ENCODE assay signal across 10 mouse cellular contexts in the genomic region with DNA sequence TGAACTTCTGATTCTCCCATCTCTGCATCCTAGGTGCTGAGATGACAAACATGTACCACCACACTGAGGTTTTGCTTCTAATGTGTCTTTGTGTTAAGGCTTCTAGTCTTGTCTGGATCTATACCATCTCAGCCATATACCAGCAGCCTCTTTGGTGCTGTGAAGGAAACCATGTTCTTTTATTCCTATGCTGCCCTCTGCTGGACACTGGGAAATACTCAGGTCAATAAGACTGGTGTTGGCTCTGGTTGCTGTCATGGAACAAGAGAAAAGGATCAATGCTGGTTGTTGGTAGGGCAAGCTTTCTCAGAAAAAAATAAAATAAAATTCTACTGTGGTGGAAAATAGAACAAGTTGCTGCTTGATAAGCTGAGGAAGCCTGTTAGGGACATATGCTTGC. TPM values are rescaled to one million over a fixed set of nuclear protein-coding genes. Genes with fewer than 3 reads are reported as not detected.
DNase-seq lines count a peak whose midpoint lies in the region; ATAC-seq and TF ChIP-seq lines count a peak whose summit lies in the region.
"Had no signal": no experiment of that assay in that cellular context is flagged by ENCODE, and none has a peak within 500 bp of the region (broad histone marks: within the 10 kb centered on the region; RNA-seq: fewer than 3 reads in every experiment).

No protein-coding gene starts in this region.

- no peak overlapping the region for H3K27ac ChIP-seq in midbrain, postnatal 0 days (ENCODE audit: low read depth, low read length)
- no peak overlapping the region for H3K27ac ChIP-seq in midbrain, embryonic 16.5 days (ENCODE audit: low read length)
- H3K27ac ChIP-seq in embryonic facial prominence, embryonic 11.5 days (replicated peaks; ENCODE audit: low read depth, low read length) = no peak overlapping the region
- H3K27ac ChIP-seq: limb, embryonic 15.5 days had no signal

- DNase-seq in adrenal gland, adult (ENCODE audit: inconsistent age in 2 of 2, low spot score in 1 of 2) = peak; percentile 17 to 73
- DNase-seq in adrenal gland, adult 8-10 months = no peak
- DNase-seq in midbrain, postnatal 0 days (ENCODE audit: low spot score) = peak; percentile 52
- peak; percentile 82 for DNase-seq in embryonic facial prominence, embryonic 11.5 days (ENCODE audit: low spot score)
- peak; percentile 35 to 63 for DNase-seq in kidney, postnatal 36 days
- peak; percentile 45 for DNase-seq in lung, postnatal 25 days (ENCODE audit: low spot score)
- no peak for DNase-seq in B cell, adult 2 months

- H3K36me3 ChIP-seq in midbrain, postnatal 0 days (ENCODE audit: insufficient read depth, low read length) = no peaks in the 10 kb centered on the region
- no peaks in the 10 kb centered on the region for H3K36me3 ChIP-seq in midbrain, embryonic 16.5 days (ENCODE audit: control insufficient read depth, insufficient read depth, low read length)
- H3K36me3 ChIP-seq in embryonic facial prominence, embryonic 11.5 days (replicated peaks; ENCODE audit: control insufficient read depth, insufficient read depth, low read depth, low read length) = no peaks in the 10 kb centered on the region
- H3K36me3 ChIP-seq: limb, embryonic 15.5 days had no signal

- no peak overlapping the region for H3K9ac ChIP-seq in midbrain, postnatal 0 days (replicated peaks; ENCODE audit: low read length, poor library complexity, severe bottlenecking)
- H3K9ac ChIP-seq in midbrain, embryonic 16.5 days (ENCODE audit: low read depth, low read length) = no peak overlapping the region
- no peak overlapping the region for H3K9ac ChIP-seq in embryonic facial prominence, embryonic 11.5 days (replicated peaks; ENCODE audit: low read length)
- H3K9ac ChIP-seq: limb, embryonic 15.5 days had no signal

- H3K27me3 ChIP-seq in midbrain, postnatal 0 days (ENCODE audit: insufficient read depth, low read length) = no peaks in the 10 kb centered on the region
- H3K27me3 ChIP-seq in midbrain, embryonic 16.5 days (ENCODE audit: control insufficient read depth, insufficient read depth, low read depth, low read length) = no peaks in the 10 kb centered on the region
- H3K27me3 ChIP-seq in embryonic facial prominence, embryonic 11.5 days (ENCODE audit: control insufficient read depth, insufficient read depth, low read length) = no peaks in the 10 kb centered on the region
- H3K27me3 ChIP-seq: limb, embryonic 15.5 days had no signal

- no peak overlapping the region for H3K4me2 ChIP-seq in midbrain, postnatal 0 days (ENCODE audit: low read depth, low read length, poor library complexity, severe bottlenecking)
- no peak overlapping the region for H3K4me2 ChIP-seq in midbrain, embryonic 16.5 days (ENCODE audit: low read length)
- no peak overlapping the region for H3K4me2 ChIP-seq in embryonic facial prominence, embryonic 11.5 days (ENCODE audit: low read depth, low read length)
- H3K4me2 ChIP-seq: limb, embryonic 15.5 days had no signal

- peak; percentile 72 for TF ChIP-seq CTCF in midbrain, postnatal 0 days (IDR thresholded peaks at IDR 0.05)

- no peak overlapping the region for H3K4me3 ChIP-seq in midbrain, postnatal 0 days (ENCODE audit: low read depth, low read length)
- no peak overlapping the region for H3K4me3 ChIP-seq in midbrain, embryonic 16.5 days (ENCODE audit: low read depth, low read length)
- H3K4me3 ChIP-seq in embryonic facial prominence, embryonic 11.5 days (ENCODE audit: low read depth, low read length) = no peak overlapping the region
- H3K4me3 ChIP-seq: limb, embryonic 15.5 days had no signal

- H3K9me3 ChIP-seq in midbrain, postnatal 0 days (ENCODE audit: low read length) = no peaks in the 10 kb centered on the region
- no peaks in the 10 kb centered on the region for H3K9me3 ChIP-seq in midbrain, embryonic 16.5 days (replicated peaks; ENCODE audit: control insufficient read depth, low read length, poor library complexity, severe bottlenecking)
- H3K9me3 ChIP-seq in embryonic facial prominence, embryonic 11.5 days (replicated peaks; ENCODE audit: control insufficient read depth, low read length) = no peaks in the 10 kb centered on the region
- H3K9me3 ChIP-seq: limb, embryonic 15.5 days had no signal

- H3K4me1 ChIP-seq in midbrain, postnatal 0 days (ENCODE audit: insufficient read depth, low read length) = no peaks in the 10 kb centered on the region
- no peaks in the 10 kb centered on the region for H3K4me1 ChIP-seq in midbrain, embryonic 16.5 days (ENCODE audit: control insufficient read depth, insufficient read depth, low read length)
- H3K4me1 ChIP-seq in embryonic facial prominence, embryonic 11.5 days (ENCODE audit: control insufficient read depth, insufficient read depth, low read length) = no peaks in the 10 kb centered on the region
- H3K4me1 ChIP-seq: limb, embryonic 15.5 days had no signal

- no peak for ATAC-seq in midbrain, postnatal 0 days (ENCODE audit: low FRiP score)
- ATAC-seq in midbrain, embryonic 16.5 days = no peak
- peak; percentile 52; the same call in 1 of the 2 replicates for ATAC-seq in embryonic facial prominence, embryonic 11.5 days (replicated peaks; ENCODE audit: insufficient number of reproducible peaks, low FRiP score, low TSS enrichment, low read depth)

RNA-seq across cellular contexts. Expression of a gene that starts 15.6 kb away (rescaled TPM):
- total RNA-seq in adrenal gland, adult 8-10 months (2022) = not detected
- not detected in 2 replicates for total RNA-seq in midbrain, postnatal 0 days (2014; rRNA removed)
- not detected in 2 replicates for polyA plus RNA-seq in midbrain, postnatal 0 days (2015; fragmentation: Nextera tagmentation; extraction: Ambion mirVana)
- not detected in 2 replicates for polyA plus RNA-seq in midbrain, embryonic 16.5 days (2015; fragmentation: Nextera tagmentation; extraction: Ambion mirVana)
- polyA plus RNA-seq in embryonic facial prominence, embryonic 11.5 days (2014; fragmentation: Nextera tagmentation; extraction: Ambion mirVana) = not detected in 2 replicates
- polyA plus RNA-seq: limb, embryonic 15.5 days had no signal

RNA-seq across cellular contexts. Expression of a gene that starts 35.7 kb away (rescaled TPM):
- total RNA-seq in adrenal gland, adult 8-10 months (2022) = 1 to 10 TPM in 1 of 4 experiments, under 1 TPM in 2, not detected in 1; 0.24 to 2.0 (median 0.73) TPM
- not detected in 2 replicates for total RNA-seq in midbrain, postnatal 0 days (2014; rRNA removed)
- not detected in 2 replicates for polyA plus RNA-seq in midbrain, postnatal 0 days (2015; fragmentation: Nextera tagmentation; extraction: Ambion mirVana)
- not detected in 2 replicates for polyA plus RNA-seq in midbrain, embryonic 16.5 days (2015; fragmentation: Nextera tagmentation; extraction: Ambion mirVana)
- polyA plus RNA-seq in embryonic facial prominence, embryonic 11.5 days (2014; fragmentation: Nextera tagmentation; extraction: Ambion mirVana) = not detected in 2 replicates
- polyA plus RNA-seq: limb, embryonic 15.5 days had no signal

RNA-seq across cellular contexts. Expression of a gene that starts 47.4 kb away (rescaled TPM):
- total RNA-seq in adrenal gland, adult 8-10 months (2022) = not detected
- not detected in 2 replicates for total RNA-seq in midbrain, postnatal 0 days (2014; rRNA removed)
- 0.09 TPM in 1 of 2 replicates, not detected in the other for polyA plus RNA-seq in midbrain, postnatal 0 days (2015; fragmentation: Nextera tagmentation; extraction: Ambion mirVana)
- polyA plus RNA-seq in midbrain, embryonic 16.5 days (2015; fragmentation: Nextera tagmentation; extraction: Ambion mirVana) = not detected in 2 replicates
- not detected in 2 replicates for polyA plus RNA-seq in embryonic facial prominence, embryonic 11.5 days (2014; fragmentation: Nextera tagmentation; extraction: Ambion mirVana)
- polyA plus RNA-seq: limb, embryonic 15.5 days; stomach, embryonic 16.5 days had no signal

Comparison
In these comparisons a context has a peak if more than half of its experiments do, and no peak if none do; other contexts are left out.
1. DNase-seq: peak in adrenal gland, adult (2 of 2), midbrain, postnatal 0 days (single experiment), embryonic facial prominence, embryonic 11.5 days (single experiment), kidney, postnatal 36 days (2 of 2) and lung, postnatal 25 days (single experiment); none in adrenal gland, adult 8-10 months (single experiment) and B cell, adult 2 months (0 of 2).